Comparison of ENCODE assay signal across 10 mouse cellular contexts in the genomic region with DNA sequence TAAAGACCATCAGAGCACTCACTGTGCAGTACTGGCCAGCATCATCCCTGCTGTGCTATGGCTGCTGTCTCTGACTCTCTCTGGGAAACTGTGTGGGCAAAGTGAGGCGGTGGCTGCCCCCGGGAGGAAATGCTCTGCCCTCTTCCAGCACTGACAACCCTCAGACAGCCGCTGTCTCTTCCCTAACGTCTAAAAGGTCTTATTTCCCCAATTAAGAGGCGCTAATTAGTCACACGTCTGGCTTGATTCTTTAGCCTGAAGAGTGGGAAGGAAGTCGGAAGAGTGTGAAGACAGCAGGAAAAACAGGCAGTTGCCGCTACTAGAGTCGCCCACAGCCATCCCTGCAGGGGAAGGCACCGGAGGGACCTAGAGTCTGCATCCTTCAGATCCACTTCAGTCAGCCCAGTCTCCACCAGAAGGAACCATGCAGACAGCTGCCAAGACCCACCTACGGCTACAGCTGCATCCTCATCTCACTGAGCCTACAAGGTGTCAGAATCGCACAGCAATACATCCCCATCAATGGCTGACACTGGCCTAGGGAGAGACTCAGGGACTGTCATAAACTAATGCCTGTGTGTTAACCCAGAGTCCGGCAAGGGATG. TPM values are rescaled to one million over a fixed set of nuclear protein-coding genes. Genes with fewer than 3 reads are reported as not detected.
DNase-seq lines count a peak whose midpoint lies in the region; ATAC-seq and TF ChIP-seq lines count a peak whose summit lies in the region.
"Had no signal": no experiment of that assay in that cellular context is flagged by ENCODE, and none has a peak within 500 bp of the region (broad histone marks: within the 10 kb centered on the region; RNA-seq: fewer than 3 reads in every experiment).

No protein-coding gene starts in this region.

- H3K4me2 ChIP-seq in hindbrain, embryonic 12.5 days (replicated peaks): no peak overlapping the region
- no peak overlapping the region for H3K4me2 ChIP-seq in hindbrain, embryonic 14.5 days (replicated peaks)
- no peak overlapping the region for H3K4me2 ChIP-seq in hindbrain, postnatal 0 days (ENCODE audit: low read depth, low read length)
- H3K4me2 ChIP-seq: hindbrain, embryonic 15.5 days had no signal

- peaks cover 37% of the 10 kb centered on the region for H3K4me1 ChIP-seq in hindbrain, embryonic 12.5 days
- H3K4me1 ChIP-seq in hindbrain, embryonic 14.5 days (replicated peaks; ENCODE audit: control insufficient read depth, insufficient read depth, low read length): peaks cover 18% of the 10 kb centered on the region
- peaks cover 70% of the 10 kb centered on the region for H3K4me1 ChIP-seq in embryonic facial prominence, embryonic 10.5 days
- 0 out of 2 replicates have a peak, but pooled peaks cover 4% of the 10 kb centered on the region for H3K4me1 ChIP-seq in hindbrain, postnatal 0 days (ENCODE audit: insufficient read depth, low read length)
- H3K4me1 ChIP-seq in megakaryocyte, embryonic 14.5 days: peaks cover 100% of the 10 kb centered on the region

- 0 out of 2 replicates have a peak, but pooled peaks cover 3% of the 10 kb centered on the region for H3K27me3 ChIP-seq in hindbrain, embryonic 12.5 days
- H3K27me3 ChIP-seq in hindbrain, embryonic 14.5 days (ENCODE audit: control insufficient read depth, insufficient read depth, low read length): no peaks in the 10 kb centered on the region
- peaks cover 20% of the 10 kb centered on the region for H3K27me3 ChIP-seq in embryonic facial prominence, embryonic 10.5 days (replicated peaks; ENCODE audit: low read depth, poor library complexity, severe bottlenecking)
- no peaks in the 10 kb centered on the region for H3K27me3 ChIP-seq in hindbrain, postnatal 0 days (ENCODE audit: insufficient read depth, low read length)
- H3K27me3 ChIP-seq in megakaryocyte, embryonic 14.5 days (replicated peaks): no peaks in the 10 kb centered on the region
- H3K27me3 ChIP-seq: hindbrain, embryonic 15.5 days had no signal

- H3K4me3 ChIP-seq in hindbrain, embryonic 12.5 days: no peak overlapping the region
- no peak overlapping the region for H3K4me3 ChIP-seq in hindbrain, embryonic 14.5 days (replicated peaks; ENCODE audit: low read length)
- no peak overlapping the region for H3K4me3 ChIP-seq in embryonic facial prominence, embryonic 10.5 days
- no peak overlapping the region for H3K4me3 ChIP-seq in hindbrain, postnatal 0 days (ENCODE audit: low read length)
- peak overlapping the region; percentile 92 for H3K4me3 ChIP-seq in megakaryocyte, embryonic 14.5 days (replicated peaks)
- H3K4me3 ChIP-seq: hindbrain, embryonic 15.5 days; myocyte had no signal

- H3K36me3 ChIP-seq in hindbrain, embryonic 12.5 days: no peaks in the 10 kb centered on the region
- H3K36me3 ChIP-seq in hindbrain, embryonic 14.5 days (replicated peaks; ENCODE audit: control insufficient read depth, insufficient read depth): no peaks in the 10 kb centered on the region
- no peaks in the 10 kb centered on the region for H3K36me3 ChIP-seq in embryonic facial prominence, embryonic 10.5 days (replicated peaks)
- H3K36me3 ChIP-seq in hindbrain, postnatal 0 days (ENCODE audit: insufficient read depth, low read length): no peaks in the 10 kb centered on the region
- H3K36me3 ChIP-seq in megakaryocyte, embryonic 14.5 days (replicated peaks; ENCODE audit: low read length): peaks cover 27% of the 10 kb centered on the region
- H3K36me3 ChIP-seq: hindbrain, embryonic 15.5 days had no signal

- 0 out of 2 replicates have a peak overlapping the region, but pooled peaks have one; percentile 35 for H3K27ac ChIP-seq in hindbrain, embryonic 12.5 days
- no peak overlapping the region for H3K27ac ChIP-seq in hindbrain, embryonic 14.5 days
- peak overlapping the region; percentile 70 for H3K27ac ChIP-seq in embryonic facial prominence, embryonic 10.5 days (replicated peaks)
- no peak overlapping the region for H3K27ac ChIP-seq in hindbrain, postnatal 0 days
- H3K27ac ChIP-seq: hindbrain, embryonic 15.5 days had no signal

- H3K9me3 ChIP-seq in hindbrain, embryonic 12.5 days (replicated peaks): no peaks in the 10 kb centered on the region
- no peaks in the 10 kb centered on the region for H3K9me3 ChIP-seq in hindbrain, embryonic 14.5 days (ENCODE audit: control insufficient read depth, low read length)
- H3K9me3 ChIP-seq in embryonic facial prominence, embryonic 10.5 days: no peaks in the 10 kb centered on the region
- H3K9me3 ChIP-seq in hindbrain, postnatal 0 days (ENCODE audit: low read length): no peaks in the 10 kb centered on the region
- no peaks in the 10 kb centered on the region for H3K9me3 ChIP-seq in megakaryocyte, embryonic 14.5 days
- H3K9me3 ChIP-seq: hindbrain, embryonic 15.5 days had no signal

- no peak for DNase-seq in hindbrain, embryonic 14.5 days (ENCODE audit: low spot score)
- DNase-seq in embryonic facial prominence, embryonic 10.5 days (ENCODE audit: low spot score): no peak
- no peak for DNase-seq in hindbrain, postnatal 0 days (ENCODE audit: low spot score)
- DNase-seq in adrenal gland, postnatal 10 days: no peak
- no peak for DNase-seq in adrenal gland, postnatal 14 days

- no peak for ATAC-seq in hindbrain, embryonic 12.5 days (ENCODE audit: low FRiP score)
- ATAC-seq in hindbrain, embryonic 14.5 days (ENCODE audit: low FRiP score): no peak
- ATAC-seq in hindbrain, postnatal 0 days: no peak
- ATAC-seq in cerebellum, adult (ENCODE audit: insufficient number of reproducible peaks, low FRiP score, low TSS enrichment): no peak

- 39% methylated on average over 13 of the region's 13 CpGs for WGBS in hindbrain, embryonic 12.5 days
- 35% methylated on average over 13 of the region's 13 CpGs for WGBS in hindbrain, embryonic 14.5 days
- WGBS in embryonic facial prominence, embryonic 10.5 days: 33% methylated on average over 13 of the region's 13 CpGs
- WGBS in hindbrain, postnatal 0 days: 25% methylated on average over 13 of the region's 13 CpGs

- no peak for TF ChIP-seq CTCF in hindbrain, postnatal 0 days (IDR thresholded peaks at IDR 0.05; ENCODE audit: low read depth)

- H3K9ac ChIP-seq in hindbrain, embryonic 12.5 days: peak overlapping the region; percentile 23; the same call in 1 of the 2 replicates
- H3K9ac ChIP-seq in hindbrain, embryonic 14.5 days: no peak overlapping the region
- H3K9ac ChIP-seq in hindbrain, postnatal 0 days (replicated peaks; ENCODE audit: low read length): 0 out of 2 replicates have a peak overlapping the region, but pooled peaks have one; percentile 2
- H3K9ac ChIP-seq: hindbrain, embryonic 15.5 days had no signal

RNA-seq across cellular contexts. Expression of a gene that starts 38.6 kb away (rescaled TPM):
- polyA plus RNA-seq in hindbrain, embryonic 12.5 days (2016; fragmentation: Nextera tagmentation; extraction: Ambion mirVana): 0.74 and 0.81 TPM in 2 replicates
- polyA plus RNA-seq in hindbrain, embryonic 14.5 days (2014; fragmentation: Nextera tagmentation; extraction: Ambion mirVana): 0.57 and 0.99 TPM in 2 replicates
- 0.97 and 1.0 TPM in 2 replicates for polyA plus RNA-seq in embryonic facial prominence, embryonic 10.5 days (2016; fragmentation: Nextera tagmentation; extraction: Ambion mirVana)
- 1.6 and 5.3 TPM in 2 replicates for total RNA-seq in hindbrain, postnatal 0 days (2014; rRNA removed)
- polyA plus RNA-seq in hindbrain, postnatal 0 days (2015; fragmentation: Nextera tagmentation; extraction: Ambion mirVana): 2.3 and 2.6 TPM in 2 replicates
- 1.6 and 3.5 TPM in 2 replicates for polyA plus RNA-seq in megakaryocyte, embryonic 14.5 days (2012; ENCODE audit: insufficient read depth, low replicate concordance)
- total RNA-seq in adrenal gland, postnatal 10 days (2021): 1 to 10 TPM; 1.1 to 1.5 TPM
- 1.4 and 2.2 TPM in 2 replicates for total RNA-seq in adrenal gland, postnatal 14 days (2021)

RNA-seq across cellular contexts. Expression of a gene that starts 50.0 kb away (rescaled TPM):
- polyA plus RNA-seq in hindbrain, embryonic 12.5 days (2016; fragmentation: Nextera tagmentation; extraction: Ambion mirVana): not detected in 2 replicates
- polyA plus RNA-seq in hindbrain, embryonic 14.5 days (2014; fragmentation: Nextera tagmentation; extraction: Ambion mirVana): not detected in 2 replicates
- not detected in 2 replicates for polyA plus RNA-seq in embryonic facial prominence, embryonic 10.5 days (2016; fragmentation: Nextera tagmentation; extraction: Ambion mirVana)
- total RNA-seq in hindbrain, postnatal 0 days (2014; rRNA removed): not detected in 2 replicates
- polyA plus RNA-seq in hindbrain, postnatal 0 days (2015; fragmentation: Nextera tagmentation; extraction: Ambion mirVana): not detected in 2 replicates
- not detected in 2 replicates for polyA plus RNA-seq in megakaryocyte, embryonic 14.5 days (2012; ENCODE audit: insufficient read depth, low replicate concordance)
- not detected for total RNA-seq in adrenal gland, postnatal 10 days (2021)
- total RNA-seq in adrenal gland, postnatal 14 days (2021): not detected in 2 replicates
- polyA plus RNA-seq: hindbrain, embryonic 15.5 days; myocyte had no signal

Comparison
In these comparisons a context has a peak if more than half of its experiments do, and no peak if none do; other contexts are left out.
1. H3K27ac ChIP-seq: peak in hindbrain, embryonic 12.5 days (single experiment) and embryonic facial prominence, embryonic 10.5 days (single experiment); none in hindbrain, embryonic 14.5 days (single experiment) and hindbrain, postnatal 0 days (single experiment).